Mouse (Mus musculus) ES-Bruce4 (cell line): ENCODE measurements around the gene Tnk2. TPM values are rescaled to one million over a fixed set of nuclear protein-coding genes. Genes with fewer than 3 reads are reported as not detected.

Experiments used
- H3K27ac ChIP-seq: 2 replicates; pipeline ENCODE4 v1.5.1; 2012; ENCODE audit warnings: low read length, inconsistent platforms; ENCODE audit not compliant: insufficient read depth
- H3K27me3 ChIP-seq: 2 replicates; pipeline ENCODE4 v1.6.1; 2012; ENCODE audit warnings: mild to moderate bottlenecking, low read length, inconsistent platforms; ENCODE audit not compliant: control insufficient read depth, poor library complexity, insufficient read depth, severe bottlenecking
- H3K36me3 ChIP-seq: 2 replicates; pipeline ENCODE4 v1.6.1; 2012; ENCODE audit warnings: inconsistent platforms, mild to moderate bottlenecking, low read length, moderate library complexity; ENCODE audit not compliant: control insufficient read depth, poor library complexity, insufficient read depth, severe bottlenecking
- H3K4me1 ChIP-seq: one replicate; pipeline ENCODE4 v1.8.1; 2011; ENCODE audit warnings: low read length; ENCODE audit not compliant: control insufficient read depth, insufficient read depth
- H3K4me3 ChIP-seq: 2 replicates; pipeline ENCODE4 v1.5.1; 2011; ENCODE audit warnings: low read depth, mild to moderate bottlenecking, low read length
- H3K9ac ChIP-seq: 2 replicates; pipeline ENCODE4 v1.6.1; 2012; ENCODE audit warnings: low read depth, mild to moderate bottlenecking, inconsistent platforms; ENCODE audit not compliant: poor library complexity, severe bottlenecking
- H3K9me3 ChIP-seq: replicated peaks from 2 replicates; pipeline ENCODE4 v1.6.1; 2012; ENCODE audit warnings: mild to moderate bottlenecking, low read length, inconsistent platforms; ENCODE audit not compliant: control insufficient read depth, poor library complexity, insufficient read depth, severe bottlenecking
- CTCF ChIP-seq: IDR thresholded peaks from one replicate; pipeline ENCODE4 v1.8.1; 2011; ENCODE audit warnings: low read depth, low read length
- EP300 ChIP-seq: IDR thresholded peaks from 2 replicates; pipeline ENCODE4 v1.6.1; 2011; ENCODE audit warnings: low read depth, low read length; ENCODE audit not compliant: insufficient read depth
- POLR2A ChIP-seq: IDR thresholded peaks from one replicate; pipeline ENCODE4 v1.8.1; 2011; ENCODE audit warnings: low read length; ENCODE audit not compliant: insufficient read depth
- polyA plus RNA-seq: library from polyadenylated mRNA; stranded (reverse); fragments of >200 nt; gene quantifications from 2 replicates; pipeline ENCODE4 v1.2.4, GENCODE M21; 2011; ENCODE audit warnings: low read depth; ENCODE audit not compliant: missing spikeins, insufficient read depth, insufficient read length

Tnk2 gene
- polyA plus RNA-seq, 1 experiment = 37.6 TPM

GRCm38 (mm10) chr16:32672861-32673560 lies 29.3 kb downstream of the Tnk2 start:
- TF ChIP-seq POLR2A = no peak
- no peak for TF ChIP-seq CTCF
- TF ChIP-seq EP300 = no peak
- Histone ChIP-seq H3K4me1 (peaks cover 17% of the 10 kb centered on the region), H3K27ac (peak overlapping the region; percentile 1; the same call in 1 of the 2 replicates), H3K4me3 (no peak overlapping the region), H3K9me3 (no peaks in the 10 kb centered on the region), H3K27me3 (no peaks in the 10 kb centered on the region), H3K36me3 (peaks cover 36% of the 10 kb centered on the region), H3K9ac (no peak overlapping the region)

GRCm38 (mm10) chr16:32674121-32674740 lies 30.6 kb downstream of the Tnk2 start:
- Histone ChIP-seq H3K9ac (no peak overlapping the region), H3K4me1 (peaks cover 17% of the 10 kb centered on the region), H3K9me3 (no peaks in the 10 kb centered on the region), H3K36me3 (peaks cover 36% of the 10 kb centered on the region), H3K27me3 (no peaks in the 10 kb centered on the region), H3K4me3 (no peak overlapping the region), H3K27ac (no peak overlapping the region)
- TF ChIP-seq EP300 = no peak
- TF ChIP-seq POLR2A = no peak
- no peak for TF ChIP-seq CTCF

DNA sequence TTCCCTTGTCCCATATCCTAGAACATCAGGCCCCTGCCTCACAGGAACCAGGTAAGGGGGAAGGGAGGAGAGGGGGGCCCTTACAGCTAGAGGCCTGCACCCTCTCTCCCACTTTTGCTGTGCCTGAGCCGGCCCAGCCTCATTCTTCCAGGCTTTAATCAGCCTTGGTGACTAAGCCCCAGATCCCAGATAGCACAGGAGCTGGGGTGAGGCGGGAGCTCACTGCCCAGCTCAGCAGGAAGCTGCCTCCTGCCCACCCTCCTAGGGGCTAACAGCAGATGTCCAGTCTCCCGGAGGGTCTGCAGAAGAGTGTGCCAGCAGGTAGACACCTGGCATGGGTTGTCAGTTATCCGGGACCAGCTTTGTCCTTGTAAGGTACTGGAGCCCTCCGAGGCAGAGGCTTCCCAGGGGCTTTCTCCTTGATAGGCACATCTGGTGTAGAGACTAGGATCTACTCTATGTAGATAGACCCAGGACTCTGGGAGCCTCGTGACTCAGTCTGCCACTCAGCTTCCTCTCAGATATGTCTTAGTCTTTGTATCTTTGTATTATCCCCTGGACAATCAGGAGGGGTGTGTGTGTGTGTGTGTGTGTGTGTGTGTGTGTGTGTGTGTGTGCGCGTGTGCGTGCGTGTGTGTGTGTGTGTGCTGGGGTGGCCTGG lies 33.5 kb downstream of the Tnk2 start:
- Histone ChIP-seq H3K9me3 (no peaks in the 10 kb centered on the region), H3K9ac (no peak overlapping the region), H3K36me3 (peaks cover 33% of the 10 kb centered on the region), H3K4me3 (no peak overlapping the region), H3K4me1 (peaks cover 7% of the 10 kb centered on the region), H3K27me3 (no peaks in the 10 kb centered on the region), H3K27ac (no peak overlapping the region)
- TF ChIP-seq EP300 = no peak
- TF ChIP-seq CTCF = no peak
- no peak for TF ChIP-seq POLR2A

GRCm38 (mm10) chr16:32677903-32678302 lies 34.2 kb downstream of the Tnk2 start:
- TF ChIP-seq POLR2A = no peak
- no peak for TF ChIP-seq EP300
- TF ChIP-seq CTCF = no peak

GRCm38 (mm10) chr16:32678812-32679211 lies 35.1 kb downstream of the Tnk2 start:
- no peak for TF ChIP-seq CTCF
- TF ChIP-seq EP300 = no peak
- TF ChIP-seq POLR2A = no peak
- Histone ChIP-seq H3K9ac (no peak overlapping the region), H3K4me1 (no peaks in the 10 kb centered on the region), H3K36me3 (peaks cover 30% of the 10 kb centered on the region), H3K9me3 (no peaks in the 10 kb centered on the region), H3K27ac (no peak overlapping the region), H3K4me3 (no peak overlapping the region), H3K27me3 (no peaks in the 10 kb centered on the region)

More at GRCm38 (mm10) chr16:32677903-32678302, 34.2 kb downstream of the Tnk2 start:
- Histone ChIP-seq H3K9me3 (no peaks in the 10 kb centered on the region), H3K4me3 (no peak overlapping the region), H3K4me1 (peaks cover 2% of the 10 kb centered on the region), H3K9ac (no peak overlapping the region), H3K27ac (no peak overlapping the region), H3K36me3 (peaks cover 33% of the 10 kb centered on the region), H3K27me3 (no peaks in the 10 kb centered on the region)
